8 mouse cellular contexts compared by ENCODE assay signal in the genomic region with DNA sequence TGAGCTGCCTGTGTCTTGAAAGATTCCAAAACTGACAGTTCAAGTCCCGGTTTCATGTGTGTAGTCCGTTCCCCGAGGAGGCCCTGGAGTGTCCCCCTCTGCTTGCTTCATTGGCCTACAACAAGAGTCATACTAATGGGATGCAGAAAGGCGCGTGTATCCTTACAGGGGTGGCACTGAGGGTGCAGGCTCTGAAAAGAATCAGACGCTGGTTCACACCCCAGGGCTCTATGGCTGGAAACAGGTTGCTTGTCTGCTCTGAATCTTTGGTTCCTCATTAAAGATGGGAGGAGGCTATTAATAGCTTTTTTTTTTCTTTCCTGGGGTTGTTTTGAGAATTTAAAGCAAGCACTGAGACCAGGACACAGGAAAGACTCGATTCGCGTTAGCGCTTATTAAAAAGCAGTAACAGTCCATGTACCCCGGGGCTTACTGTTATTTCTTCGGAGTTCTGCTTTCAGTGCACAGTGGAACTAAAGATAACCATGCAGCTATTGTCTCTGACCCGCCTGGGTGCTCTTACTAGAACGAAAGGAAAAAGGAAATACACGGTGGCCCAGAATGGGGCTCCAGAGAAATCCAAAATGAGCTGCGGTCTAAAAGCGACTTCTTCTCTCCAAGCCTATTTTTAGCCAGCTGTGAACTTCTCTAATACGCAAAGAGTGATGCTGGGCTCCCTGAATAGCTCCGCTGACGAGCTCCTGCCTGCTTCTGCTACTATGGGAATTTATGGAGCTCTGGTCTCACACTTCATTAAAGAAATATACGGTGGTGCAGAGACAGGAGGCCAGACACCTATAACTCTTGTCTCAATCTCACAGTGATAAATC. TPM values are rescaled to one million over a fixed set of nuclear protein-coding genes. Genes with fewer than 3 reads are reported as not detected.
DNase-seq lines count a peak whose midpoint lies in the region; ATAC-seq lines count a peak whose summit lies in the region.

No protein-coding gene starts in this region.

- DNase-seq in gastrocnemius, adult 8-10 months (ENCODE audit: low spot score in 2 of 2): peak; percentile 25 to 55
- no peak for DNase-seq in gastrocnemius, postnatal 10 days
- DNase-seq in Muller cell, postnatal 12 days (ENCODE audit: inconsistent ontology term): peak; percentile 14
- peak; percentile 54 for DNase-seq in gastrocnemius, postnatal 25 days
- peak; percentile 22 for DNase-seq in kidney, postnatal 10 days
- DNase-seq in urinary bladder, postnatal 36 days (ENCODE audit: low spot score in 2 of 2): no peak
- no peak for DNase-seq in thymus, postnatal 25 days

- ATAC-seq in megakaryocyte progenitor cell, adult 5-6 weeks (replicated peaks; ENCODE audit: poor library complexity): peak; percentile 75

RNA-seq across cellular contexts. Expression of a gene that starts 45.5 kb away (rescaled TPM):
- total RNA-seq in gastrocnemius, adult 8-10 months (2022): 10 to 100 TPM; 15.7 to 19.6 (median 16.5) TPM
- total RNA-seq in gastrocnemius, postnatal 10 days (2021): 10 to 100 TPM; 34.6 to 45.1 TPM
- total RNA-seq in gastrocnemius, postnatal 25 days (2021): 10 to 100 TPM; 21.7 to 23.8 TPM
- 2.5 and 3.8 TPM in 2 replicates for total RNA-seq in megakaryocyte progenitor cell, adult 5-6 weeks (2015)
- total RNA-seq in megakaryocyte progenitor cell, adult 5-6 weeks (2017): 1.2 and 1.3 TPM in 2 replicates

Comparison
In these comparisons a context has a peak if more than half of its experiments do, and no peak if none do; other contexts are left out.
1. DNase-seq: peak in gastrocnemius, adult 8-10 months (2 of 2), Muller cell, postnatal 12 days (single experiment), gastrocnemius, postnatal 25 days (single experiment) and kidney, postnatal 10 days (single experiment); none in gastrocnemius, postnatal 10 days (single experiment), urinary bladder, postnatal 36 days (0 of 2) and thymus, postnatal 25 days (single experiment).